Mouse (Mus musculus): ENCODE measurements around the gene Ptges3.
"Not testable (repeated sequence)": the region's sequence is repeated elsewhere in the genome, so short reads cannot be mapped to it uniquely, and the experiment has no call there.

DNA sequence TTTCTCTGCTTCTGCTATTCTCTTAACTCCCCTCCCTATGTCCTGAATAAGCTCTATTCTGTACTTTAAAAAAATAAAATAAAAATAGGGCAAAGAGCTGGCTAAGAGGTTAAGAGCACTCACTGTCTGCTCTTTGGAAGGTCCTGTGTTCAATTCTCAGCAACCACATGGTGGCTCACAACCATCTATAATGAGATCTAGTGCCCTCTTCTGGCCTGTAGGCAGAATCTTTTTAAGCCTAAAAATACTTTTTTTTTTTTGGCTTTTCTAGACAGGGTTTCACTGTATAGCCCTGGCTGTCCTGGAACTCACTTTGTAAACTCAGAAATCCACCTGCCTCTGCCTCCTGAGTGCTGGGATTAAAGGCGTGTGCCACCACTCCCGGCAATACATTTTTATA lies 11.7 kb downstream of the Ptges3 start:
- not testable (repeated sequence) for TF ChIP-seq CTCF, EP300 (IDR thresholded peaks at IDR 0.05; ENCODE audit: low read depth)

All from liver, embryonic 14.5 days (tissue).